Mouse (Mus musculus) midbrain, postnatal 0 days (tissue): ENCODE measurements at regions not wholly inside any gene's neighbourhood (a gene's known extent, or its start where the extent isn't known, plus 50 kb on each side); places are given as distances from the start of the nearest gene placed in this dataset.

Experiments
- ATAC-seq: fragments of 200-750 bp; cut with Nextera tagmentation; 2 replicates; pipeline ENCODE4 v1.8.0; 2017; ENCODE audit warnings: moderate number of reproducible peaks, mild to moderate bottlenecking, moderate TSS enrichment, moderate library complexity; ENCODE audit not compliant: low FRiP score
- DNase-seq: peaks from one replicate; pipeline ENCODE4 v3.0.0-alpha.2; 2015; ENCODE audit warnings: low spot score
- H3K27ac ChIP-seq: fragments of 300-500 bp; sonication (generic); 2 replicates; pipeline ENCODE4 v1.5.1; 2014; ENCODE audit warnings: low read depth, mild to moderate bottlenecking, low read length, mixed read lengths
- H3K27me3 ChIP-seq: fragments of 300-500 bp; sonication (generic); 2 replicates; pipeline ENCODE4 v1.6.1; 2014; ENCODE audit warnings: low read length, control low read depth, mixed read lengths; ENCODE audit not compliant: insufficient read depth
- H3K36me3 ChIP-seq: fragments of 300-500 bp; sonication (generic); 2 replicates; pipeline ENCODE4 v1.6.1; 2014; ENCODE audit warnings: low read length, control low read depth, mixed read lengths; ENCODE audit not compliant: insufficient read depth
- H3K4me1 ChIP-seq: fragments of 300-500 bp; sonication (generic); 2 replicates; pipeline ENCODE4 v1.6.1; 2014; ENCODE audit warnings: mild to moderate bottlenecking, control low read depth, antibody characterized with exemption, low read length, mixed read lengths; ENCODE audit not compliant: insufficient read depth
- H3K4me2 ChIP-seq: fragments of 300-500 bp; sonication (generic); 2 replicates; pipeline ENCODE4 v1.6.1; 2014; ENCODE audit warnings: low read depth, mild to moderate bottlenecking, low read length, mixed read lengths; ENCODE audit not compliant: poor library complexity, severe bottlenecking
- H3K4me3 ChIP-seq: fragments of 300-500 bp; sonication (generic); 2 replicates; pipeline ENCODE4 v1.5.1; 2014; ENCODE audit warnings: low read depth, mild to moderate bottlenecking, low read length, moderate library complexity
- H3K9ac ChIP-seq: fragments of 300-500 bp; sonication (generic); replicated peaks from 2 replicates; pipeline ENCODE4 v1.6.1; 2014; ENCODE audit warnings: mild to moderate bottlenecking, low read length, moderate library complexity, mixed read lengths; ENCODE audit not compliant: poor library complexity, severe bottlenecking
- H3K9me3 ChIP-seq: fragments of 300-500 bp; sonication (generic); 2 replicates; pipeline ENCODE4 v1.6.1; 2016; ENCODE audit warnings: low read length, control low read depth
- CTCF ChIP-seq: IDR thresholded peaks from 2 replicates; pipeline ENCODE4 v1.5.1; 2016; ENCODE audit warnings: antibody characterized with exemption, mild to moderate bottlenecking
- WGBS: fragments of 180-500 bp; shearing (Covaris S2); extraction: QIAGEN DNeasy Blood & Tissue Kit; methylation state at CpG from one replicate; pipeline ENCODE4 v1.1.7; 2014; 5-methylcytosine and 5-hydroxymethylcytosine counted together

- H3K36me3 ChIP-seq = no peaks in the 10 kb centered on the region
- TF ChIP-seq CTCF = no peak
- DNase-seq = no peak
- no peak for ATAC-seq
- H3K27me3 ChIP-seq = no peaks in the 10 kb centered on the region
- H3K4me3 ChIP-seq = no peak overlapping the region
- H3K27ac ChIP-seq = no peak overlapping the region
- no peaks in the 10 kb centered on the region for H3K9me3 ChIP-seq
- H3K9ac ChIP-seq = no peak overlapping the region
- no peak overlapping the region for H3K4me2 ChIP-seq
- H3K4me1 ChIP-seq = no peaks in the 10 kb centered on the region
Measured at GRCm38 (mm10) chr1:143946933-143947332, 57.0 kb downstream of the Rgs2 start.

GRCm38 (mm10) chr1:143941465-143941864 is 62.5 kb downstream of the Rgs2 start:
- DNase-seq (peak; percentile 50), ATAC-seq (no peak)
- no peak overlapping the region for H3K9ac ChIP-seq
- H3K27ac ChIP-seq = no peak overlapping the region
- TF ChIP-seq CTCF = no peak
- 58% methylated on average over 5 of the region's 5 CpGs for WGBS
- no peaks in the 10 kb centered on the region for H3K9me3 ChIP-seq
- H3K4me1 ChIP-seq = peaks cover 3% of the 10 kb centered on the region; the same call in 1 of the 2 replicates
- no peaks in the 10 kb centered on the region for H3K27me3 ChIP-seq
- H3K36me3 ChIP-seq = no peaks in the 10 kb centered on the region
- H3K4me3 ChIP-seq = no peak overlapping the region
- H3K4me2 ChIP-seq = no peak overlapping the region

GRCm38 (mm10) chr1:143939511-143939910 is 64.5 kb downstream of the Rgs2 start:
- H3K4me2 ChIP-seq = no peak overlapping the region
- H3K9ac ChIP-seq = no peak overlapping the region
- H3K4me1 ChIP-seq = peaks cover 3% of the 10 kb centered on the region; the same call in 1 of the 2 replicates
- H3K9me3 ChIP-seq = no peaks in the 10 kb centered on the region
- no peaks in the 10 kb centered on the region for H3K36me3 ChIP-seq
- no peak for TF ChIP-seq CTCF
- DNase-seq (no peak), ATAC-seq (no peak)
- H3K4me3 ChIP-seq = no peak overlapping the region
- peak overlapping the region; percentile 32; the same call in 1 of the 2 replicates for H3K27ac ChIP-seq
- no peaks in the 10 kb centered on the region for H3K27me3 ChIP-seq
- WGBS = 43% methylated on average over 2 of the region's 2 CpGs

GRCm38 (mm10) chr1:143938569-143938968 is 65.4 kb downstream of the Rgs2 start:
- Histone ChIP-seq H3K4me3 (no peak overlapping the region), H3K9me3 (no peaks in the 10 kb centered on the region), H3K4me1 (peaks cover 3% of the 10 kb centered on the region; the same call in 1 of the 2 replicates), H3K36me3 (no peaks in the 10 kb centered on the region), H3K27me3 (no peaks in the 10 kb centered on the region), H3K9ac (no peak overlapping the region), H3K27ac (peak overlapping the region; percentile 39), H3K4me2 (no peak overlapping the region)
- DNase-seq (peak; percentile 36), ATAC-seq (peak; percentile 58)
- TF ChIP-seq CTCF = no peak
- WGBS = 33% methylated on average over 3 of the region's 3 CpGs

GRCm38 (mm10) chr1:143930798-143931197 is 73.2 kb downstream of the Rgs2 start:
- no peaks in the 10 kb centered on the region for H3K9me3 ChIP-seq
- H3K27me3 ChIP-seq = no peaks in the 10 kb centered on the region
- no peak overlapping the region for H3K27ac ChIP-seq
- H3K36me3 ChIP-seq = no peaks in the 10 kb centered on the region
- TF ChIP-seq CTCF = no peak
- ATAC-seq = no peak
- no peak overlapping the region for H3K4me2 ChIP-seq
- 87% methylated on average over 3 of the region's 3 CpGs for WGBS
- DNase-seq = no peak
- H3K9ac ChIP-seq = no peak overlapping the region
- H3K4me1 ChIP-seq = no peaks in the 10 kb centered on the region
- H3K4me3 ChIP-seq = no peak overlapping the region

GRCm38 (mm10) chr1:143929567-143930165 is 74.3 kb downstream of the Rgs2 start:
- no peak for ATAC-seq
- DNase-seq = no peak
- 70% methylated on average over 5 of the region's 5 CpGs for WGBS
- no peak for TF ChIP-seq CTCF
- Histone ChIP-seq H3K9ac (no peak overlapping the region), H3K4me3 (no peak overlapping the region), H3K27me3 (no peaks in the 10 kb centered on the region), H3K4me2 (no peak overlapping the region), H3K27ac (no peak overlapping the region), H3K9me3 (no peaks in the 10 kb centered on the region), H3K36me3 (no peaks in the 10 kb centered on the region), H3K4me1 (no peaks in the 10 kb centered on the region)
